Mouse (Mus musculus): ENCODE results near the gene Plxnb3. TPM values are rescaled to one million over a fixed set of nuclear protein-coding genes. Genes with fewer than 3 reads are reported as not detected.
A peak's percentile ranks its signal among the peaks of the same experiment; 100 is the strongest.

Plxnb3 gene
- 0.17 and 0.28 TPM in 2 replicates for polyA plus RNA-seq (2016; fragmentation: Nextera tagmentation; extraction: Ambion mirVana)

DNA sequence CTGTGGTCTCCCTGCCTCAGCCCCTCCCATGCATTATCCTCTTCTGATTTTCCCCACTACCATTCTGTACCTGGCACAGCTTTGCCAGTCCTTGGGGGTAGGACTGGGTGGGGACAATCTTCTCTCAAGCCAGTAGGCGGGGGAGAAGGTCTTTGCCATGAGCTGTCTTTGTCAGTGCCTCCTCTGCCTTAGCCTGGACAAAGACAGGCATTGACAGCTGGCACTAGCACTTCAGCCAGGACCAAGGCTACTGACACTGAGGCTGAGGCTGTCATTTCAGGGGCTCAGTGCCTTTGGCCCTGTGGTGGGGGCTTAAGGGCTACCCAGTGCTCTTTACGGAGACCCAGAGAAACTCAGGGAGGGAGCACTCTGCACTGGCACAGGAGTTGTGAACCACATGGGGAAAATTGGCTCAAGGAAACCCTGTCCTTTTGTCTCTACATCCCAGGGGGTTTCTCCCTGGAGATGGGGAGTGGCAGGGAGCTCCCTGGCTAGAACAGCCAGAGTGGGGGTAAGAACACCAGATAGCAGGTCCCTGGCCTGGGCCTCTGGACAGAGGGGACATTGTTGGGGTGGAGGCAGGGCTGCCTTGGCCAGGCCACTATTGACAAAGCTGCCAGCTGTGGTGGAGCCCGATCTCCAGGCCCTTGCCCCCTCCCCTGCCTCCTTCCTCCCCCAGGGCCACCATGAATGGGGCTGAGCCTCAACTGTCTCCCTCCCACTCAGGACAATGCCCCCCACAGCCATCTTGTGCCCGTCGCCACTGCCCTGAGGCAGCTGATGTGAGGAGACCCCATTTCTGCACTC lies at the start of gene Plxnb3:
TSS of gene Plxnb3 (plus strand) at position 757 of the 807 bp plus-strand sequence.
- Histone ChIP-seq H3K4me3 (no peak within 1 kb of the TSS), H3K36me3 (no peaks in the 10 kb centered on the region), H3K9me3 (replicated peaks) (no peaks in the 10 kb centered on the region), H3K27me3 (replicated peaks) (peaks cover 28% of the 10 kb centered on the region), H3K27ac (no peak within 1 kb of the TSS), H3K4me2 (no peak within 1 kb of the TSS), H3K9ac (no peak within 1 kb of the TSS), H3K4me1 (no peaks in the 10 kb centered on the region)
- ATAC-seq, result no peak
- WGBS (ENCODE audit: insufficient replicate concordance), result 66% methylated on average over 4 of the region's 5 CpGs

- peak; percentile 36 for ATAC-seq
- WGBS (ENCODE audit: insufficient replicate concordance), result 14% methylated on average over 21 of the region's 21 CpGs
Measured at GRCm38 (mm10) chrX:73715476-73716108, 41.3 kb upstream of the Plxnb3 start.

GRCm38 (mm10) chrX:73716109-73716661 lies 40.7 kb upstream of the Plxnb3 start, which contains the start of the genes Bcap31 and Abcd1:
Gene Bcap31 (minus strand): TSS chrX:73716175.
Gene Abcd1 (plus strand): TSS chrX:73716597.
- H3K27ac ChIP-seq, result peak within 1 kb of the TSS; percentile 94
- H3K4me2 ChIP-seq, result peak within 1 kb of the TSS; percentile 85
- H3K4me3 ChIP-seq, result peak within 1 kb of the TSS; percentile 68
- ATAC-seq, result peak; percentile 89
- peak within 1 kb of the TSS; percentile 78 for H3K9ac ChIP-seq
- no peaks in the 10 kb centered on the region for H3K27me3 ChIP-seq (replicated peaks)
- no peaks in the 10 kb centered on the region for H3K9me3 ChIP-seq (replicated peaks)
- H3K4me1 ChIP-seq, result peaks cover 41% of the 10 kb centered on the region
- peaks cover 24% of the 10 kb centered on the region for H3K36me3 ChIP-seq
- WGBS (ENCODE audit: insufficient replicate concordance), result 11% methylated on average over 37 of the region's 45 CpGs

More at GRCm38 (mm10) chrX:73715476-73716108, 41.3 kb upstream of the Plxnb3 start:
- no peaks in the 10 kb centered on the region for H3K9me3 ChIP-seq (replicated peaks)
- H3K4me2 ChIP-seq, result peak overlapping the region; percentile 85
- H3K4me3 ChIP-seq, result peak overlapping the region; percentile 68
- peaks cover 27% of the 10 kb centered on the region for H3K36me3 ChIP-seq
- H3K27me3 ChIP-seq (replicated peaks), result no peaks in the 10 kb centered on the region
- peak overlapping the region; percentile 94 for H3K27ac ChIP-seq
- peaks cover 41% of the 10 kb centered on the region for H3K4me1 ChIP-seq
- H3K9ac ChIP-seq, result peak overlapping the region; percentile 78

- 29% methylated on average over 26 of the region's 30 CpGs for WGBS (ENCODE audit: insufficient replicate concordance)
- peak overlapping the region; percentile 76 for H3K9ac ChIP-seq
- ATAC-seq, result peak; percentile 33
Measured at GRCm38 (mm10) chrX:73716709-73717545, 40.0 kb upstream of the Plxnb3 start.

GRCm38 (mm10) chrX:73717667-73718066 lies 39.2 kb upstream of the Plxnb3 start:
- 42% methylated on average over 11 of the region's 11 CpGs for WGBS (ENCODE audit: insufficient replicate concordance)
- H3K4me3 ChIP-seq, result peak overlapping the region; percentile 68
- peak overlapping the region; percentile 76 for H3K9ac ChIP-seq
- ATAC-seq, result no peak
- no peaks in the 10 kb centered on the region for H3K27me3 ChIP-seq (replicated peaks)
- peak overlapping the region; percentile 94 for H3K27ac ChIP-seq
- H3K4me1 ChIP-seq, result peaks cover 41% of the 10 kb centered on the region
- H3K9me3 ChIP-seq (replicated peaks), result no peaks in the 10 kb centered on the region
- H3K4me2 ChIP-seq, result peak overlapping the region; percentile 85
- H3K36me3 ChIP-seq, result peaks cover 15% of the 10 kb centered on the region

More at GRCm38 (mm10) chrX:73716709-73717545, 40.0 kb upstream of the Plxnb3 start:
- peaks cover 16% of the 10 kb centered on the region for H3K36me3 ChIP-seq
- peak overlapping the region; percentile 94 for H3K27ac ChIP-seq
- peak overlapping the region; percentile 85 for H3K4me2 ChIP-seq
- peak overlapping the region; percentile 68 for H3K4me3 ChIP-seq
- no peaks in the 10 kb centered on the region for H3K9me3 ChIP-seq (replicated peaks)
- no peaks in the 10 kb centered on the region for H3K27me3 ChIP-seq (replicated peaks)
- peaks cover 41% of the 10 kb centered on the region for H3K4me1 ChIP-seq

GRCm38 (mm10) chrX:73718271-73718670 lies 38.6 kb upstream of the Plxnb3 start:
- Histone ChIP-seq H3K36me3 (peaks cover 13% of the 10 kb centered on the region), H3K9me3 (replicated peaks) (no peaks in the 10 kb centered on the region), H3K27ac (0 out of 2 replicates have a peak overlapping the region, but pooled peaks have one; percentile 48), H3K9ac (no peak overlapping the region; the same call in 1 of the 2 replicates), H3K4me3 (peak overlapping the region; percentile 68), H3K4me1 (peaks cover 41% of the 10 kb centered on the region), H3K27me3 (replicated peaks) (no peaks in the 10 kb centered on the region), H3K4me2 (peak overlapping the region; percentile 85)
- WGBS (ENCODE audit: insufficient replicate concordance), result 43% methylated on average over 3 of the region's 3 CpGs
- ATAC-seq, result no peak

DNA sequence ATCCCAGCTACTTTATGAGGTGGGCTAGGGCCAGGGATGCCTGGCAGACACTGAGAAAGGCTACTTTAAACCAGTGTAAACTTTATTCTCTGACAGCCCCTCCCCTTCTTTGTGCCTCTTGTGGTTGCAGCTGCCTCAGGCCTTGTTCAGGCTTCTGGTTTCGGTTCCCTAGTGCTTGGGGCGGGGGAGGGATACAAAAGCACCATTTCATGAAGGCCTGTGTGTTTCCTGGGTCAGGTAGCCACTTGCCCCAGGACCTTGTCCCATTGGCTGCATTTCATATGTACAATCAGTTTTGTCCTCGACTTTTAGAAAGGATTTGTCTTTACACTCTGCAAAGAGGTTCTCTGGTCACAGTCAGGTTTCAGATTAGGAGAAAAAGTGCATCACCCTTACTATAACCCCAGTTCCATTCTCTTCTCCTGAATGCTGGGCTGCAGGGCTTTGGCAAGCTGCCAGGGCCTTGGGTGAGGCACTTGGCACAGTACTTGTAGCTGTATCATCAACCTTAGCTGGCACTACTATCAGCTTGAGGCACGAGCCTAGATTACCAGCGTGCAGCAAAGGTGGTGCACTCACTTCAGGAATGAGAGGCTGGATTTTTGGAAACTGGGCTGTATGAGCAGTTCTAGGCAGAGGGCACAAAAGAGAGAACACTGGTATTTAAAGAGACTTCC lies 38.1 kb upstream of the Plxnb3 start:
- ATAC-seq, result no peak
- Histone ChIP-seq H3K4me2 (peak overlapping the region; percentile 85), H3K9me3 (replicated peaks) (no peaks in the 10 kb centered on the region), H3K27me3 (replicated peaks) (no peaks in the 10 kb centered on the region), H3K27ac (0 out of 2 replicates have a peak overlapping the region, but pooled peaks have one; percentile 48), H3K36me3 (peaks cover 8% of the 10 kb centered on the region; the same call in 1 of the 2 replicates), H3K4me3 (peak overlapping the region; percentile 68; the same call in 1 of the 2 replicates), H3K4me1 (peaks cover 41% of the 10 kb centered on the region), H3K9ac (peak overlapping the region; percentile 39)
- WGBS (ENCODE audit: insufficient replicate concordance), result 39% methylated on average over 5 of the region's 5 CpGs

GRCm38 (mm10) chrX:73730908-73731307 lies 26.0 kb upstream of the Plxnb3 start:
- Histone ChIP-seq H3K9me3 (replicated peaks) (no peaks in the 10 kb centered on the region), H3K4me3 (no peak overlapping the region), H3K9ac (no peak overlapping the region), H3K36me3 (peaks cover 25% of the 10 kb centered on the region), H3K4me2 (no peak overlapping the region), H3K27me3 (replicated peaks) (peaks cover under 1% of the 10 kb centered on the region; the same call in 1 of the 2 replicates), H3K4me1 (no peaks in the 10 kb centered on the region), H3K27ac (no peak overlapping the region)
- 33% methylated on average over 1 of the region's 1 CpGs for WGBS (ENCODE audit: insufficient replicate concordance)
- no peak for ATAC-seq

DNA sequence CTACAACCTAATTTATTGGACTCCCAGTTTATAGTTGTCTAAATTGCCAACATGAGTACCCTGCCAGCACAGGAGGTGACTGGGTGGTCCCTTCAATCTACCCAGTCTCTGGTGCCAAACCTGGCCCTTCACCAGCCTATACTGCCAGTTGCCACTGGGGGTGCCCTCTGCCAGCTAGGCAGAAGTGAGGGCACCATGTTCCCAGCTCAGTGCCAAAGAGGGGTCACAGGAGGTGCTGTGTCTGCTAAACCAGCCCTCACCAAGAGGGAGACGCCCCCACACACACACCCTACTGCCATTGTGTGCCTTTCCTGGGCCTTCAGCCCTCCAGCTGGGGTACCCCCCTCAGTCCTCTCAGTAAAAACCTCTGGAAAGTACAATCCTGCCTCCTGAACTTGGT lies 18.7 kb upstream of the Plxnb3 start:
- H3K36me3 ChIP-seq, result peaks cover 7% of the 10 kb centered on the region; the same call in 1 of the 2 replicates
- H3K27me3 ChIP-seq (replicated peaks), result peaks cover 7% of the 10 kb centered on the region; the same call in 1 of the 2 replicates
- no peak overlapping the region for H3K27ac ChIP-seq
- WGBS (ENCODE audit: insufficient replicate concordance), result 56% methylated on average over 1 of the region's 1 CpGs
- no peak overlapping the region for H3K4me2 ChIP-seq
- no peak for ATAC-seq
- no peak overlapping the region for H3K9ac ChIP-seq
- H3K4me3 ChIP-seq, result no peak overlapping the region
- no peaks in the 10 kb centered on the region for H3K9me3 ChIP-seq (replicated peaks)
- no peaks in the 10 kb centered on the region for H3K4me1 ChIP-seq

GRCm38 (mm10) chrX:73739151-73739550 lies 17.7 kb upstream of the Plxnb3 start:
- 48% methylated on average over 5 of the region's 5 CpGs for WGBS (ENCODE audit: insufficient replicate concordance)
- H3K4me2 ChIP-seq, result no peak overlapping the region
- peaks cover 4% of the 10 kb centered on the region; the same call in 1 of the 2 replicates for H3K36me3 ChIP-seq
- H3K4me3 ChIP-seq, result no peak overlapping the region
- H3K9ac ChIP-seq, result no peak overlapping the region
- H3K9me3 ChIP-seq (replicated peaks), result no peaks in the 10 kb centered on the region
- H3K27me3 ChIP-seq (replicated peaks), result peaks cover 7% of the 10 kb centered on the region; the same call in 1 of the 2 replicates
- no peak for ATAC-seq
- H3K27ac ChIP-seq, result no peak overlapping the region
- H3K4me1 ChIP-seq, result no peaks in the 10 kb centered on the region

Measured in liver, embryonic 12.5 days (tissue).